Mouse (Mus musculus): ENCODE data around the gene Heca. TPM values are rescaled to one million over a fixed set of nuclear protein-coding genes. Genes with fewer than 3 reads are reported as not detected.

The Heca gene
- polyA plus RNA-seq (2014; fragmentation: Illumina TruSeq; extraction: RNeasy Lipid Tissue Mini Kit (QIAGEN cat#74804); ENCODE audit: low read depth, low replicate concordance), result 30.6 TPM

DNA sequence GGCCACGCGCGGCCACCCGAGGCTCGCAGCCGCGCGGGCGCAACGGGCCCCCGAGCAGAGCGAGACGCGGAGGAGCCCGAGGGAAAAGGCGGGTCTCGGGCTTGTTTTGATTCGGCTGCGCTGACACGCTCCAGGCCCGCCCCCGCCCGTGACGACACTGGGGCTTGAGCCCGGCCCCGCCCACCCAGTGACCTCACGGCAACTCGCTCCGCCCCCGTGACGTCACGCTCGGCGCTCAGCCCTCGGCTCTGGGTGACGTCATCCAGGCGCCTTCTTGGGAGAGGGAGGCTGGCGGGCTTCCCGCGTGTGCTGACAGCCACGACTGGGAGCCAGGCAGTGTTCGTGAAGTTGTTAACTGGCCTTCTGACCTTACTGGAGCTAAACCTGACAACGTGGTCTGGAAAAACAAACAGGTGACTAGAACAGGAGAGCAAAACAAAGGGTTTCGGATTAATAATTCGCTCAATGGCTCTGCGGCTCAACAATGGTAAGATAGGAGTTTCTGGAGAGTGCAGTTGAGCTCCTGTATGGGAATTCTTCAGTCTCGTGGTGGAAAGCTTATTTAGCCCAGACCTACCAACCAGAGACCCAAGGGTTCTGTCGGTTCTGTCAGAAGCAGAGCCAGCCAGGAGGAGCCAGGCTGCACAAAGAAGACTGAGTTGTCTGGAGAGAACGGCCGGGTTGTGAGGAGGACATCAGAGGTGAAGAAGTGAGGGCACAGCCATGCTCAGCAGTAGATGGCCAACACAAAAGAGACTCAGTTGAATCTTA lies at the start of gene Heca:
Heca (minus strand) TSS at position 108 of the 771 bp plus-strand sequence.

Other genes with a start within 250 kb of the Heca start
- 32.0 TPM for gene Cited2, start 224.8 kb downstream of the Heca start, polyA plus RNA-seq (2014; fragmentation: Illumina TruSeq; extraction: RNeasy Lipid Tissue Mini Kit (QIAGEN cat#74804); ENCODE audit: low read depth, low replicate concordance)
- gene Txlnb, start 151.8 kb downstream of the Heca start, polyA plus RNA-seq (2014; fragmentation: Illumina TruSeq; extraction: RNeasy Lipid Tissue Mini Kit (QIAGEN cat#74804); ENCODE audit: low read depth, low replicate concordance), result 450 TPM
- 51.6 TPM for gene Abracl, start 75.2 kb upstream of the Heca start, polyA plus RNA-seq (2014; fragmentation: Illumina TruSeq; extraction: RNeasy Lipid Tissue Mini Kit (QIAGEN cat#74804); ENCODE audit: low read depth, low replicate concordance)
- 31.2 TPM for gene Reps1, start 107.8 kb upstream of the Heca start, polyA plus RNA-seq (2014; fragmentation: Illumina TruSeq; extraction: RNeasy Lipid Tissue Mini Kit (QIAGEN cat#74804); ENCODE audit: low read depth, low replicate concordance)

Data from heart, adult 10 weeks (tissue).